Mouse (Mus musculus): ENCODE measurements at regions not wholly inside any gene's neighbourhood (a gene's known extent, or its start where the extent isn't known, plus 50 kb on each side); places are given as distances from the start of the nearest gene placed in this dataset.
A peak's percentile ranks its signal among the peaks of the same experiment; 100 is the strongest.

GRCm38 (mm10) chr2:167786951-167787350 is 97.3 kb upstream of the Tmem189 start:
- H3K9ac ChIP-seq (ENCODE audit: low read depth, low read length): no peak overlapping the region
- H3K4me2 ChIP-seq (replicated peaks; ENCODE audit: low read depth, low read length): no peak overlapping the region
- H3K36me3 ChIP-seq (ENCODE audit: control insufficient read depth, insufficient read depth, low read length): no peaks in the 10 kb centered on the region
- no peaks in the 10 kb centered on the region for H3K4me1 ChIP-seq (replicated peaks; ENCODE audit: control insufficient read depth, insufficient read depth, low read length)
- ATAC-seq (ENCODE audit: low FRiP score): no peak
- no peaks in the 10 kb centered on the region for H3K27me3 ChIP-seq (ENCODE audit: control insufficient read depth, insufficient read depth, low read length)
- DNase-seq (ENCODE audit: low spot score): no peak
- no peak overlapping the region for H3K4me3 ChIP-seq (ENCODE audit: low read depth, low read length)
- 89% methylated on average over 4 of the region's 5 CpGs for WGBS
- no peaks in the 10 kb centered on the region for H3K9me3 ChIP-seq (ENCODE audit: control insufficient read depth, low read length)
- no peak overlapping the region for H3K27ac ChIP-seq (ENCODE audit: low read depth, low read length)

DNA sequence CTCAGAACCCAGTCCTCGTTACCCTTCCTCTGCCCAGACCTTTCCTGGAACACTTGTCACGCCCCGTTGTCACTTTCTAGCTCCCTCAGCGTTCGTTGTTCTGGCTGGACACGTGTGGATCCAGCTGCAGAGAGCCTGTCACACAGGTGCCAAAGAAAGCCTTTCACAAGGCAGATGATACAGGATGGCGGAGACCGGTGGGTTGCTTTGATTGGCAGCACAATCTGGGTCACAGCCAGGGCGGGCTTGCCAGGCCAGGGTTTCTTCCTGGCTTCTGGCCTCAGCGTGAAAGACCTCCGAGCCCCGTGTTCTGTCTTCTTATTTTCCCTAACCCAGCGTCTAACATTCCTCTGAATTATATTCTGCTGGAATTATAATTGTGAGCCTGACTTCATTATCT is 94.7 kb upstream of the Tmem189 start:
- no peak overlapping the region for H3K27ac ChIP-seq (ENCODE audit: low read depth, low read length)
- no peaks in the 10 kb centered on the region for H3K9me3 ChIP-seq (ENCODE audit: control insufficient read depth, low read length)
- WGBS: 88% methylated on average over 13 of the region's 13 CpGs
- no peaks in the 10 kb centered on the region for H3K4me1 ChIP-seq (replicated peaks; ENCODE audit: control insufficient read depth, insufficient read depth, low read length)
- no peak overlapping the region for H3K9ac ChIP-seq (ENCODE audit: low read depth, low read length)
- H3K4me2 ChIP-seq (replicated peaks; ENCODE audit: low read depth, low read length): no peak overlapping the region
- H3K36me3 ChIP-seq (ENCODE audit: control insufficient read depth, insufficient read depth, low read length): no peaks in the 10 kb centered on the region
- no peak overlapping the region for H3K4me3 ChIP-seq (ENCODE audit: low read depth, low read length)
- DNase-seq (ENCODE audit: low spot score): no peak
- no peaks in the 10 kb centered on the region for H3K27me3 ChIP-seq (ENCODE audit: control insufficient read depth, insufficient read depth, low read length)
- ATAC-seq (ENCODE audit: low FRiP score): no peak

DNA sequence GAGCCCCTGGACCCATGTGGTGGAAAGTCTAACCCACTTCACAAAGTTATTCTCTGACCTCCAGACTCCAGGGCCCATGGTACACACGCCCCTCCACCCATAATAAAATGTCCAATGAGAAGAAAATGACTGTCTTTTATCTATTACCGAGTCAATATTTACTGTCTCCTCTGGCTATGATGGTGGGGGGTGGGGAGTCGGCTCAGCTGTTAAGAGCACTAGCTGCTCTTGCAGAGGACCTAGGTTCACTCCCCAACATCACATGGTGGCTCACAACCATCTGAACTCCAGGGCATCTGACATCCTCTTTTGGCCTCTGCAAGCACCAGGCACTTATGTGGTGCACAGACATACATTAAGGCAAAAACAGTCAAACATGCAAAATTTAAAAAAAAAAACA is 93.8 kb upstream of the Tmem189 start:
- WGBS: 82% methylated on average over 3 of the region's 3 CpGs
- Histone ChIP-seq H3K4me3 (ENCODE audit: low read depth, low read length) (no peak overlapping the region), H3K36me3 (ENCODE audit: control insufficient read depth, insufficient read depth, low read length) (no peaks in the 10 kb centered on the region), H3K27me3 (ENCODE audit: control insufficient read depth, insufficient read depth, low read length) (no peaks in the 10 kb centered on the region), H3K27ac (ENCODE audit: low read depth, low read length) (no peak overlapping the region), H3K9me3 (ENCODE audit: control insufficient read depth, low read length) (no peaks in the 10 kb centered on the region), H3K9ac (ENCODE audit: low read depth, low read length) (no peak overlapping the region), H3K4me2 (replicated peaks; ENCODE audit: low read depth, low read length) (no peak overlapping the region), H3K4me1 (replicated peaks; ENCODE audit: control insufficient read depth, insufficient read depth, low read length) (peaks cover under 1% of the 10 kb centered on the region; the same call in 1 of the 2 replicates)
- ATAC-seq (ENCODE audit: low FRiP score): no peak
- no peak for DNase-seq (ENCODE audit: low spot score)

DNA sequence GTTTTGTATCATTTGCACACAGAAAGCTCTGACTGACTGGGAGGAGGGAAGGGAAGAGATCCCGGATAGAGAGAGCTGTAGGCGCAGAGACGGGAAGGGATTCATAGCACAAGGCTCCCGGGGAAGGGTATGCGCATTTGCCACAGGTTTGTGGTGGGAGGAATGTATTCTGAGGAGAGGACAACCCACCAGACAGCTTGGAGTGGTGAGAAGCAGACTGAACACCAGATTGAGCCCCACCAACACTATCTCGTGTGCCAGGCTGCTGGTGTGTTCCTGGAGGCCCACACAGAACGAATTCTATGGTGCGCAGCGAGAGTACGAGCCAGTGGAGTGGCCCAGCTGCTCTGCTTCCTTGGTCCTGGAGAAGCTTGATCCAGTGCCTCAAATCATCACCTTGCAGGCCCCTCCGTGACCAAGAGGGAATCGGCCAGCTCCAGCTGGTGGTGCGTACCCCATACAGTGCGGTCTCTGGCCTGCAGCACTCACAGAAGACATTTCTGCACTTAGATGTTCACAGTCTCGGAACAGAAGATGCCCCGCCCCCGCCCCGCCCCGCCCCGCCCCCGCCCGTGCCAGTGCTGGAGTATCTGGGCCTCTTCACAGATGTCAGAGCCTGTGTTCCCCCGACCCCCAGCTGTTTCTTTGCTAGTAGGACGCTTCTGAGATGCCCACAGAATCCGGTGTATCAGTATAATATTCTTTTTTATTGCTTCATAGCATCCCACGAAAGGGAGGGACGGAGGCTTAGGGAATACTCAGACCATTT is 92.8 kb upstream of the Tmem189 start:
- no peak overlapping the region for H3K27ac ChIP-seq (ENCODE audit: low read depth, low read length)
- 29% methylated on average over 27 of the region's 27 CpGs for whole genome bisulfite sequencing
- H3K9ac ChIP-seq (ENCODE audit: low read depth, low read length): no peak overlapping the region
- no peak for ATAC-seq (ENCODE audit: low FRiP score)
- H3K9me3 ChIP-seq (ENCODE audit: control insufficient read depth, low read length): no peaks in the 10 kb centered on the region
- no peak overlapping the region for H3K4me3 ChIP-seq (ENCODE audit: low read depth, low read length)
- no peaks in the 10 kb centered on the region for H3K36me3 ChIP-seq (ENCODE audit: control insufficient read depth, insufficient read depth, low read length)
- no peak overlapping the region for H3K4me2 ChIP-seq (replicated peaks; ENCODE audit: low read depth, low read length)
- peaks cover 3% of the 10 kb centered on the region; the same call in 1 of the 2 replicates for H3K4me1 ChIP-seq (replicated peaks; ENCODE audit: control insufficient read depth, insufficient read depth, low read length)
- DNase-seq (ENCODE audit: low spot score): no peak
- H3K27me3 ChIP-seq (ENCODE audit: control insufficient read depth, insufficient read depth, low read length): no peaks in the 10 kb centered on the region

DNA sequence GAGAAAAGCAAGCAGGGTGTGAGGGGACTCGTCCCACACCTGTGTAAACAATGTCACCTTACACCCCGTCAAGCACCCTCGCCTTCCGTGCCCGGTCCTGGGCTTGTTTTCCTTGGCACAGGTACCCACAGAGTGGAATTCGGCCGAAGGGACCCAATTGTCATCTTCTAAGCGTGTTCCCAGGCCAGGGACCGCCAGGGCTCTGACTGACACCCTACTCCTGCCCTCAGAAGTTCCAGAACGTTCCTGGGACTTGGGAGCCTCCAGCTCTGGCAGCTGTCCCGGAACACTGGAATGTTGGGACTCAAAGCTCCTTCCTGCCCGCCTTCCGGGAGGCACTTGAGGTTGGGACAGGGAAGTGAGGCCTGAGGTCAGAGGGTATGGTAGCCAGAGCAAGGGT is 91.9 kb upstream of the Tmem189 start:
- Histone ChIP-seq H3K9ac (ENCODE audit: low read depth, low read length) (no peak overlapping the region), H3K4me2 (replicated peaks; ENCODE audit: low read depth, low read length) (no peak overlapping the region), H3K27ac (ENCODE audit: low read depth, low read length) (no peak overlapping the region), H3K36me3 (ENCODE audit: control insufficient read depth, insufficient read depth, low read length) (no peaks in the 10 kb centered on the region), H3K27me3 (ENCODE audit: control insufficient read depth, insufficient read depth, low read length) (no peaks in the 10 kb centered on the region), H3K9me3 (ENCODE audit: control insufficient read depth, low read length) (no peaks in the 10 kb centered on the region), H3K4me3 (ENCODE audit: low read depth, low read length) (no peak overlapping the region), H3K4me1 (replicated peaks; ENCODE audit: control insufficient read depth, insufficient read depth, low read length) (peaks cover 8% of the 10 kb centered on the region; the same call in 1 of the 2 replicates)
- ATAC-seq (ENCODE audit: low FRiP score): no peak
- DNase-seq (ENCODE audit: low spot score): no peak
- 66% methylated on average over 13 of the region's 13 CpGs for WGBS

DNA sequence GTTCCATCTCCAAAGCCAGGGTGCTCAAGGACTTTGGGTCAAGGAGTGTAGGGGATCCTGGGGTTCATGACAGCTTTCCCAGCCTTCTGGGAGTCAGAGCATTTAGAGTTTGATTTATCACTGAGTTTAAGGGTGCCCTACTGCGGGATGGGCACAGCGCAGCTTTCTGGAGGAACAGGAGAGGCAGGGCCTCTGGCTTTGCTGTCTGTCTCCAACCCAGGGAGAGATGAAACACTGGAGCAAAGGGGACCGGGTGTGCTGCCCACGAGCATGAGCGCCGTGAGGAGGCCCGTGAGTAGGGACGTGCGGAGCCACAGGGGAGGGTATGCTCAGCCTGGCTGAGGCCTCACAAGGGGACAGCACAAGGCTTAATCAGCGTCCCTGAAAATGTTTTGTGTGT is 89.1 kb upstream of the Tmem189 start:
- WGBS: 75% methylated on average over 10 of the region's 10 CpGs
- H3K4me1 ChIP-seq (replicated peaks; ENCODE audit: control insufficient read depth, insufficient read depth, low read length): peaks cover 8% of the 10 kb centered on the region; the same call in 1 of the 2 replicates
- H3K4me2 ChIP-seq (replicated peaks; ENCODE audit: low read depth, low read length): no peak overlapping the region
- DNase-seq (ENCODE audit: low spot score) (no peak), ATAC-seq (ENCODE audit: low FRiP score) (no peak)
- H3K27me3 ChIP-seq (ENCODE audit: control insufficient read depth, insufficient read depth, low read length): no peaks in the 10 kb centered on the region
- H3K9me3 ChIP-seq (ENCODE audit: control insufficient read depth, low read length): no peaks in the 10 kb centered on the region
- H3K27ac ChIP-seq (ENCODE audit: low read depth, low read length): no peak overlapping the region; the same call in 1 of the 2 replicates
- no peak overlapping the region for H3K9ac ChIP-seq (ENCODE audit: low read depth, low read length)
- H3K4me3 ChIP-seq (ENCODE audit: low read depth, low read length): no peak overlapping the region
- H3K36me3 ChIP-seq (ENCODE audit: control insufficient read depth, insufficient read depth, low read length): no peaks in the 10 kb centered on the region

GRCm38 (mm10) chr2:167778271-167778670 is 88.6 kb upstream of the Tmem189 start:
- Histone ChIP-seq H3K9me3 (ENCODE audit: control insufficient read depth, low read length) (no peaks in the 10 kb centered on the region), H3K9ac (ENCODE audit: low read depth, low read length) (no peak overlapping the region), H3K4me2 (replicated peaks; ENCODE audit: low read depth, low read length) (peak overlapping the region; percentile 91), H3K4me3 (ENCODE audit: low read depth, low read length) (peak overlapping the region; percentile 57; the same call in 1 of the 2 replicates), H3K27me3 (ENCODE audit: control insufficient read depth, insufficient read depth, low read length) (no peaks in the 10 kb centered on the region), H3K27ac (ENCODE audit: low read depth, low read length) (no peak overlapping the region), H3K4me1 (replicated peaks; ENCODE audit: control insufficient read depth, insufficient read depth, low read length) (peaks cover 8% of the 10 kb centered on the region; the same call in 1 of the 2 replicates), H3K36me3 (ENCODE audit: control insufficient read depth, insufficient read depth, low read length) (no peaks in the 10 kb centered on the region)
- peak; percentile 15 for ATAC-seq (ENCODE audit: low FRiP score)
- WGBS: 60% methylated on average over 4 of the region's 4 CpGs
- DNase-seq (ENCODE audit: low spot score): no peak

GRCm38 (mm10) chr2:167777331-167778085 is 87.9 kb upstream of the Tmem189 start:
- Histone ChIP-seq H3K9me3 (ENCODE audit: control insufficient read depth, low read length) (no peaks in the 10 kb centered on the region), H3K4me1 (replicated peaks; ENCODE audit: control insufficient read depth, insufficient read depth, low read length) (peaks cover 8% of the 10 kb centered on the region; the same call in 1 of the 2 replicates), H3K36me3 (ENCODE audit: control insufficient read depth, insufficient read depth, low read length) (no peaks in the 10 kb centered on the region), H3K27ac (ENCODE audit: low read depth, low read length) (peak overlapping the region; percentile 67; the same call in 1 of the 2 replicates), H3K9ac (ENCODE audit: low read depth, low read length) (peak overlapping the region; percentile 82), H3K4me3 (ENCODE audit: low read depth, low read length) (peak overlapping the region; percentile 57), H3K4me2 (replicated peaks; ENCODE audit: low read depth, low read length) (peak overlapping the region; percentile 91), H3K27me3 (ENCODE audit: control insufficient read depth, insufficient read depth, low read length) (no peaks in the 10 kb centered on the region)
- DNase-seq (ENCODE audit: low spot score): peak; percentile 83
- 3% methylated on average over 33 of the region's 33 CpGs for WGBS
- peak; percentile 85 for ATAC-seq (ENCODE audit: low FRiP score)

Measured in hindbrain, embryonic 11.5 days (tissue).